Mouse (Mus musculus): ENCODE results near the gene Prss29. TPM values are rescaled to one million over a fixed set of nuclear protein-coding genes. Genes with fewer than 3 reads are reported as not detected.

Prss29 gene
- polyA plus RNA-seq (2012; ENCODE audit: insufficient read depth, insufficient read length, missing spikeins) = not detected in 2 replicates

- no peak within 1 kb of the TSS for H3K27ac ChIP-seq (ENCODE audit: insufficient read depth, low read depth, low read length)
- H3K4me3 ChIP-seq (ENCODE audit: insufficient read depth, low read length) = no peak within 1 kb of the TSS
- H3K4me1 ChIP-seq (ENCODE audit: control insufficient read depth, insufficient read depth, low read length) = no peaks in the 10 kb centered on the region
- TF ChIP-seq CTCF (IDR thresholded peaks at IDR 0.05; ENCODE audit: low read depth, low read length) (no peak), POLR2A (IDR thresholded peaks at IDR 0.05; ENCODE audit: borderline replicate concordance, low read depth, low read length) (no peak)
These were observed at the start of gene Prss29 for GRCm38 (mm10) chr17:25318354-25318753. TSS of gene Prss29 (plus strand) at chr17:25318654.

- Histone ChIP-seq H3K4me1 (ENCODE audit: control insufficient read depth, insufficient read depth, low read length) (peaks cover 21% of the 10 kb centered on the region), H3K27ac (ENCODE audit: insufficient read depth, low read depth, low read length) (no peak overlapping the region), H3K4me3 (ENCODE audit: insufficient read depth, low read length) (no peak overlapping the region)
- TF ChIP-seq CTCF (IDR thresholded peaks at IDR 0.05; ENCODE audit: low read depth, low read length) = no peak
These were observed 47.6 kb upstream of the Prss29 start for GRCm38 (mm10) chr17:25270795-25271335.

- no peak for TF ChIP-seq CTCF (IDR thresholded peaks at IDR 0.05; ENCODE audit: low read depth, low read length)
- TF ChIP-seq POLR2A (IDR thresholded peaks at IDR 0.05; ENCODE audit: borderline replicate concordance, low read depth, low read length) = no peak
- Histone ChIP-seq H3K27ac (ENCODE audit: insufficient read depth, low read depth, low read length) (peak overlapping the region; percentile 96), H3K4me1 (ENCODE audit: control insufficient read depth, insufficient read depth, low read length) (peaks cover 21% of the 10 kb centered on the region), H3K4me3 (ENCODE audit: insufficient read depth, low read length) (peak overlapping the region; percentile 97)
These were observed 46.1 kb upstream of the Prss29 start for GRCm38 (mm10) chr17:25272326-25272725.

- Histone ChIP-seq H3K4me1 (ENCODE audit: control insufficient read depth, insufficient read depth, low read length) (peaks cover 21% of the 10 kb centered on the region), H3K27ac (ENCODE audit: insufficient read depth, low read depth, low read length) (peak overlapping the region; percentile 96), H3K4me3 (ENCODE audit: insufficient read depth, low read length) (peak overlapping the region; percentile 97)
- no peak for TF ChIP-seq POLR2A (IDR thresholded peaks at IDR 0.05; ENCODE audit: borderline replicate concordance, low read depth, low read length)
- TF ChIP-seq CTCF (IDR thresholded peaks at IDR 0.05; ENCODE audit: low read depth, low read length) = no peak
These were observed 45.3 kb upstream of the Prss29 start for GRCm38 (mm10) chr17:25272951-25273705.

- H3K4me3 ChIP-seq (ENCODE audit: insufficient read depth, low read length) = peak overlapping the region; percentile 97
- TF ChIP-seq POLR2A (IDR thresholded peaks at IDR 0.05; ENCODE audit: borderline replicate concordance, low read depth, low read length) (no peak), CTCF (IDR thresholded peaks at IDR 0.05; ENCODE audit: low read depth, low read length) (peak; percentile 76)
- peaks cover 21% of the 10 kb centered on the region for H3K4me1 ChIP-seq (ENCODE audit: control insufficient read depth, insufficient read depth, low read length)
- peak overlapping the region; percentile 96 for H3K27ac ChIP-seq (ENCODE audit: insufficient read depth, low read depth, low read length)
These were observed 44.5 kb upstream of the Prss29 start for GRCm38 (mm10) chr17:25273706-25274501.

GRCm38 (mm10) chr17:25274571-25275346, 43.7 kb upstream of the Prss29 start, which contains the start of gene Ube2i:
TSS of gene Ube2i (minus strand) at chr17:25274622.
- TF ChIP-seq CTCF (IDR thresholded peaks at IDR 0.05; ENCODE audit: low read depth, low read length) (no peak), POLR2A (IDR thresholded peaks at IDR 0.05; ENCODE audit: borderline replicate concordance, low read depth, low read length) (no peak)
- H3K4me1 ChIP-seq (ENCODE audit: control insufficient read depth, insufficient read depth, low read length) = peaks cover 21% of the 10 kb centered on the region
- peak within 1 kb of the TSS; percentile 97 for H3K4me3 ChIP-seq (ENCODE audit: insufficient read depth, low read length)
- H3K27ac ChIP-seq (ENCODE audit: insufficient read depth, low read depth, low read length) = peak within 1 kb of the TSS; percentile 96

- Histone ChIP-seq H3K27ac (ENCODE audit: insufficient read depth, low read depth, low read length) (no peak overlapping the region), H3K4me1 (ENCODE audit: control insufficient read depth, insufficient read depth, low read length) (peaks cover 15% of the 10 kb centered on the region), H3K4me3 (ENCODE audit: insufficient read depth, low read length) (no peak overlapping the region)
- TF ChIP-seq CTCF (IDR thresholded peaks at IDR 0.05; ENCODE audit: low read depth, low read length) = no peak
- TF ChIP-seq POLR2A (IDR thresholded peaks at IDR 0.05; ENCODE audit: borderline replicate concordance, low read depth, low read length) = no peak
These were observed 42.6 kb upstream of the Prss29 start for GRCm38 (mm10) chr17:25275833-25276232.

GRCm38 (mm10) chr17:25282133-25282532, 36.3 kb upstream of the Prss29 start:
- no peak overlapping the region for H3K27ac ChIP-seq (ENCODE audit: insufficient read depth, low read depth, low read length)
- no peak overlapping the region for H3K4me3 ChIP-seq (ENCODE audit: insufficient read depth, low read length)
- H3K4me1 ChIP-seq (ENCODE audit: control insufficient read depth, insufficient read depth, low read length) = no peaks in the 10 kb centered on the region
- TF ChIP-seq POLR2A (IDR thresholded peaks at IDR 0.05; ENCODE audit: borderline replicate concordance, low read depth, low read length) (no peak), CTCF (IDR thresholded peaks at IDR 0.05; ENCODE audit: low read depth, low read length) (no peak)

GRCm38 (mm10) chr17:25285033-25285432, 33.4 kb upstream of the Prss29 start:
- no peak overlapping the region for H3K27ac ChIP-seq (ENCODE audit: insufficient read depth, low read depth, low read length)
- TF ChIP-seq CTCF (IDR thresholded peaks at IDR 0.05; ENCODE audit: low read depth, low read length) (peak; percentile 68; the same call in 1 of the 2 replicates), POLR2A (IDR thresholded peaks at IDR 0.05; ENCODE audit: borderline replicate concordance, low read depth, low read length) (no peak)

More at GRCm38 (mm10) chr17:25285033-25285432, 33.4 kb upstream of the Prss29 start:
- Histone ChIP-seq H3K4me1 (ENCODE audit: control insufficient read depth, insufficient read depth, low read length) (no peaks in the 10 kb centered on the region), H3K4me3 (ENCODE audit: insufficient read depth, low read length) (no peak overlapping the region)

Data from bone marrow macrophage, adult 2 months (primary cell).